Mouse (Mus musculus) heart, adult 2 months (tissue): Measurements from ENCODE around the gene Spsb1.

Source experiments
- CTCF ChIP-seq: fragments of 200-600 bp; IDR thresholded peaks from 2 replicates; pipeline ENCODE4 v1.8.1; 2022; ENCODE audit warnings: antibody characterized with exemption, mild to moderate bottlenecking, moderate library complexity
- POLR2A ChIP-seq: fragments of 200-500 bp; IDR thresholded peaks from 2 replicates; pipeline ENCODE4 v1.6.1; 2011; ENCODE audit warnings: mild to moderate bottlenecking, low read depth, low read length, control low read depth; ENCODE audit not compliant: insufficient read depth

DNA sequence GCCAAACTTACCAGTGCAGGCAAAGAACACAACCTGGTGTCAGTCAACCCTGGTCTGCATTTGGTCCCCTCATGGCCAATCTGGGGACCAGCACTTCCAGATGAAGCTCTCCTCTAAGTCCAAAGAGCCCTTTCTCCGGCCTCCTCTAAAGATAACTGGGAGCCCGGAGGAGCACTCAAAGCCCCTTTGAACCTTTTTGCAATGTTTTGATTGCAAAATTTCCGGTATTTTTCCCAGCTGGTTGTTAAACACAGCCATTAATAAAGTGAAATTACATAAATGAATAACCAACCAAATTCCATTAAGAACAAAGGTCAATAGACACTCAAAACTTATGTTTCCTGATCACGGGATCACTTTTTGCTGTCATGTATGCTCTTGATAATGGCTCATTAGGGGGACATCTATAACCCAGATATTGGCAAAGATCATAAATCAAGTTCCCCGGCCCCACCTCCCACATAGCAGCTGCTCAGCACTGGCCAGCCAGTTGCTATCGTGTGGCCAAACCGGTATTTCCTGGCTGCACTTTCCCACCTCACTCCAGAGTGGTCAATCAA lies 48.3 kb upstream of the Spsb1 start:
- TF ChIP-seq POLR2A = no peak
- TF ChIP-seq CTCF = no peak
